Mouse (Mus musculus) brain, embryonic 14.5 days (tissue): ENCODE data around the gene Arhgef5. TPM values are rescaled to one million over a fixed set of nuclear protein-coding genes. Genes with fewer than 3 reads are reported as not detected.
A peak's percentile ranks its signal among the peaks of the same experiment; 100 is the strongest.
"Not testable (repeated sequence)": the region's sequence is repeated elsewhere in the genome, so short reads cannot be mapped to it uniquely, and the experiment has no call there.

Source experiments
- DNase-seq: peaks from one replicate; pipeline ENCODE4 v3.0.0-alpha.2; 2011; ENCODE audit warnings: low read depth
- CTCF ChIP-seq: fragments of 200-500 bp; IDR thresholded peaks from 2 replicates; pipeline ENCODE4 v1.5.1; 2012; ENCODE audit warnings: inconsistent platforms, mild to moderate bottlenecking, moderate library complexity, borderline replicate concordance; ENCODE audit not compliant: insufficient read depth, insufficient read length; ENCODE audit errors: extremely low read depth
- POLR2A ChIP-seq: fragments of 200-500 bp; IDR thresholded peaks from 2 replicates; pipeline ENCODE4 v1.6.1; 2012; ENCODE audit warnings: mild to moderate bottlenecking, inconsistent platforms, borderline replicate concordance; ENCODE audit not compliant: poor library complexity, insufficient read depth, insufficient read length, severe bottlenecking; ENCODE audit errors: extremely low read depth
- polyA plus RNA-seq: library from polyadenylated mRNA; depleted of rRNA; stranded (reverse); fragments of >200 nt; gene quantifications from 2 replicates; pipeline ENCODE4 v1.2.3, GENCODE M21; 2012; rRNA removed

The Arhgef5 gene
- polyA plus RNA-seq: 3.8 and 5.5 TPM in 2 replicates

GRCm38 (mm10) chr6:43265363-43266041, at the start of gene Arhgef5:
Gene Arhgef5, plus strand, starts transcription at chr6:43265582.
- TF ChIP-seq POLR2A (no peak), CTCF (no peak)
- peak; percentile 13 for DNase-seq

- not testable (repeated sequence) for DNase-seq
Observed at GRCm38 (mm10) chr6:43231255-43231654, 34.1 kb upstream of the Arhgef5 start, which contains the start of gene Olfr47. Gene Olfr47, plus strand, starts transcription at chr6:43231529.

GRCm38 (mm10) chr6:43242061-43242460, 23.3 kb upstream of the Arhgef5 start:
- TF ChIP-seq CTCF (peak; percentile 56; the same call in 1 of the 2 replicates), POLR2A (no peak)

GRCm38 (mm10) chr6:43247396-43247795, 18.0 kb upstream of the Arhgef5 start:
- no peak for DNase-seq
- TF ChIP-seq POLR2A: no peak
- no peak for TF ChIP-seq CTCF

More at GRCm38 (mm10) chr6:43242061-43242460, 23.3 kb upstream of the Arhgef5 start:
- peak; percentile 28 for DNase-seq

GRCm38 (mm10) chr6:43252994-43253393, 12.4 kb upstream of the Arhgef5 start:
- TF ChIP-seq POLR2A (no peak), CTCF (no peak)
- DNase-seq: no peak

- no peak for TF ChIP-seq POLR2A
- TF ChIP-seq CTCF: peak; percentile 24; the same call in 1 of the 2 replicates
- DNase-seq: peak; percentile 40
Observed at GRCm38 (mm10) chr6:43254193-43254926, 11.0 kb upstream of the Arhgef5 start.

GRCm38 (mm10) chr6:43260756-43261155, 4.6 kb upstream of the Arhgef5 start:
- DNase-seq: no peak
- TF ChIP-seq POLR2A (no peak), CTCF (no peak)

GRCm38 (mm10) chr6:43266356-43266755, 974 bp downstream of the Arhgef5 start:
- peak; percentile 27 for DNase-seq

GRCm38 (mm10) chr6:43272597-43272996, 7.2 kb downstream of the Arhgef5 start:
- no peak for DNase-seq
- TF ChIP-seq CTCF (no peak), POLR2A (no peak)

More at GRCm38 (mm10) chr6:43266356-43266755, 974 bp downstream of the Arhgef5 start:
- no peak for TF ChIP-seq POLR2A
- TF ChIP-seq CTCF: peak; percentile 18; the same call in 1 of the 2 replicates

GRCm38 (mm10) chr6:43274123-43274522, 8.7 kb downstream of the Arhgef5 start:
- no peak for DNase-seq

GRCm38 (mm10) chr6:43278247-43278646, 12.9 kb downstream of the Arhgef5 start:
- TF ChIP-seq CTCF (peak; percentile 16; the same call in 1 of the 2 replicates), POLR2A (no peak)
- DNase-seq: peak; percentile 15

More at GRCm38 (mm10) chr6:43274123-43274522, 8.7 kb downstream of the Arhgef5 start:
- TF ChIP-seq POLR2A (no peak), CTCF (no peak)

- TF ChIP-seq CTCF (no peak), POLR2A (no peak)
- no peak for DNase-seq
Observed at GRCm38 (mm10) chr6:43280481-43280880, 15.1 kb downstream of the Arhgef5 start.

GRCm38 (mm10) chr6:43292041-43292440, 26.7 kb downstream of the Arhgef5 start:
- TF ChIP-seq POLR2A (no peak), CTCF (no peak)
- DNase-seq: no peak
